Mouse (Mus musculus): ENCODE results near the gene Nfkb2. TPM values are rescaled to one million over a fixed set of nuclear protein-coding genes. Genes with fewer than 3 reads are reported as not detected.

Gene Nfkb2
- total RNA-seq, 1 experiment from 2014 or later: 42.4 TPM

- DNase-seq: no peak
Measured at GRCm38 (mm10) chr19:46322996-46323572, 19.0 kb downstream of the Nfkb2 start.

GRCm38 (mm10) chr19:46323716-46324115 is 19.6 kb downstream of the Nfkb2 start:
- DNase-seq: no peak

DNA sequence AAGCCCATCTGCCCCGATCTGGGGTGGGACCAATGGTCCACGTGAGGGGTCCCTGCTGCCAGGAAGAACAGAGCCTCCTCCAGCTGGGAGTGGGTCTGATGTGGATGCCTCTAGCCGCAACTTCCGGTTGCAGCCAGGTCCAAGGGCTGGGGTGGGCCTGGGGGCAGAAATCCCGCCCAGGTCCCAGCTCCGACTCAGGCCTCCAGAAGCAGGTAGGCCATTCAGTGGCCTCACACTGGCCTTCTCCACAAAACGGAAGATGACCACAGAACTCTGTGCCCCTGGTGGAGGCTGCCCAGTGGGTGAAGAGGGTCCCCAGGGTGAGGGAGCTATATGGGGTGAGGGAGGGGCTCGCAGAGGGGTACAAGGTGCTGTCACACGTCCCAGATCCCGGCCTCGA is 20.2 kb downstream of the Nfkb2 start:
- DNase-seq: no peak

DNA sequence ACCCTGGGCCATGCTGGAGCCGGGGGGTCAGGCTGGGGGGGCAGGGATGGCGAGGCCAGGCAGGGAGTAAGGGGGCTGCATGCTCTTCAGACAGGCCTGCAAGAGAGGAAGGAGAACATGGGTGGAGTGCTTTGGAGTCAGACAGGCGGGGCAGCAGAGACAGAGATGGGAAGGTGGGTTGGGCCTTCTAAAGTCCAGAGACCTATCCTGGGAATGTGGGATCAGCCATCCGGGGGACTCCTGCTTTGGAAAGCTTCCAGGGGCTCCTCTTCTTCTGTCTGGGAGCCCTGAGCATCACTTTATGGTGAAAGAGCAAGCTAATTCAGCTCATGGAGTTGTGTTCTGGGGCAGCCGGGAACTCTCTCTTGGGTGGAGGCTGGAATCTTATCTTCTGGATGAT is 20.8 kb downstream of the Nfkb2 start:
- DNase-seq: no peak

DNA sequence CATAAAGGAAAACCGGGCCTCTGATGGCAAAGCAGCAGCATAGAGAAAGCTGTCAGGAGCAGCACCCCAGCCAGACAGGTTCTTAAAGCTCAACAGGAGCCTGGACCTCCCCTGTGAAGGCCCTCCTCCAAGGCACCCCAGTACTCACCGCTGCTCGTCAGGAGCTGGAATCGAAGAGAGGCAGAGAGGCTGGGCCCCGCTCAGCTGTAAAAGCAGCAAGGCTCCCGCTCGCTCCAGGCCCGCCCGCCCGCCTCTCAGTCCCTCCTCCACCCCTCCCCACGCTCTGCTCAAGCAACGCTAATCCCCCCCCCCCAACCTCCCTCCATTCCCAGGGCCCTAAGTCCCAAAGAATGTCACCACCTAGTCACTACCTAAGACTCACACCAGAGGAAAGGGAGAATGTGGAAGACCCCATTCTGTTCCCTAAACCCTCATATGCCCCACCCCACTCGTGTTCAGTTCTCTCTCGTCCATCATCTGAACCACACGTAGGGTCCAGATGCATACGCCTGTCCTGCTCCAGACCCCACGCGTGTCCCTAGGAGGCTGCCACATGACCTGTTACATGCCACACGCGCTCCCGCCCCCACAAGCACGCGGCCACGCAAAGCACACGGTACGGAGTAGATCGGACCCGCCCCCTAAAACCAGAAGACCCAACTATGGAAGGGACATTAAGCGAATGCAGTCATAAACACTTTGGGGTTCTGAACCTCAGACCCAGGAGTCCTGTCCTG is 22.1 kb downstream of the Nfkb2 start:
- DNase-seq: no peak

DNA sequence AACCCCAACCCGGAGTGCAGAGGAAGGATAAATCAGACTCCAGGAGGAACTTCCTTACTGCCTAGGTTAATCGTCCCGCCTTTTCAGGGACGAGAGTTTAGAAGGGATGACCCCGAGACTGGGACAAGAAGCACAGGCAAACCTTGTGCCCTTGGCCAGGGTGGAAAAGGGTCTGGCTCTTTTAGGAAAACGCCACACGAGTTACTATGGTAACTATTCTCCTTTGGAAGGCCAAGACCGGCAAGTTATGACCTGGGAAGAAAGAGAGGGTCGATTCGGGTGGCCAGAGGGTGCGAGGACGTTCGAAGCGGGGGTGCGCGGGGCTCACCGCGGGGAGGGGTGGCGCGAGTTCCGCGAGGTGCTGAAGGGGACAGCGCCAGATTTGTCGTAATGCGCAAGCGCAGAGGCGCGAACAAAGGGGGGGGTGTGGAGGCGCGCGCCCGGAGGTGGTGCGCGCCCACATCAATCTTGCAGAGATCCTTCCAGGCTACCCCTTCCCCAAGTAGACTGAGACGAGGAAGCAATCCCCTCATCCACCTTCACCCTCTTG is 22.7 kb downstream of the Nfkb2 start, which contains the start of gene Psd:
TSS of gene Psd (minus strand) at position 401 of the 550 bp plus-strand sequence.
- DNase-seq: peak; percentile 74

- DNase-seq: no peak
Measured at GRCm38 (mm10) chr19:46327531-46328064, 23.5 kb downstream of the Nfkb2 start.

DNA sequence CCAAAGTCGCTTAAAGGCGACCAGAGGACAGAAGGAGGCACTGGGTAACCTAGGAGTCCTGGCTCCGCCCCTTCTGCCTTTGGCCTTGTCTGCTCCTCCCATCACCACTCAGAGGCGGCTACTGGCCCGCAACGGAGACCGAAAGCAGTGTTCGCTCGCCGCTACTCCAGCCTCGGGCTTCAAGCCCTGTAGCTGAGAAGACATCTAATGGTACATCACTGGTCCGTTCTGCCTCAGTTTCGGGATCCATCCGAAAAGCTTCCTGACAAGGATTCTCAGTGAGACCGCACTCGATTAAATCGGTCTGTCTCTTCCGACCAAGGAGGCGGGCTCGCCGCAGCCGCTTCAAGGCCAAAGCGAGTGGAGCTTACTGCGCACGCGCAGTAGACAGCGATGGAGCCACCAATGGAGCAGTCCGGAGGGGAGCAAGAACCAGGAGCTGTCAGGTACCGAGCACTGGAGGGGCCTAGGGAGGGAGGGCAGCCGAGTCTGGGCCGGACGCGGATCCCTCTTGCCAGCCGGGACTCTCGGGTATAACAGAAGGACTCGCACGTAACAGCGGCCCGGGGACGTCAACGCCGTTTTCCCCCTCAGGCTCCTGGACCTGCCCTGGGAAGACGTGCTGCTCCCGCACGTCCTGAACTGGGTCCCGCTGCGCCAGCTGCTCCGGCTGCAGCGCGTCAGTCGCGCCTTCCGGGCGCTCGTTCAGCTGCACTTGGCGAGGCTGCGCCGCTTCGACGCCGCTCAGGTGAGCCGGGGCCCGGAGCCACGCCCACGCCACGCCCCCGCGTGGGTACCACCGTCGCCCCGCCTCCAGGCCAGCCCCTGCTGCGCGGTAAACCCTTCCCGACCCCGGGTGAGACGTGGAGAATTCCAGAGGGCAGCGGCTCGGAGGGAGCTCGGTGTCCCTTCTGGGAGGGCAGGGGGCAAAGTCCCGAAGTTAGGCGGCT is 24.2 kb downstream of the Nfkb2 start, which contains the start of gene Fbxl15:
TSS of gene Fbxl15 (plus strand) at position 104 of the 950 bp plus-strand sequence.
- peak; percentile 92 for DNase-seq

DNA sequence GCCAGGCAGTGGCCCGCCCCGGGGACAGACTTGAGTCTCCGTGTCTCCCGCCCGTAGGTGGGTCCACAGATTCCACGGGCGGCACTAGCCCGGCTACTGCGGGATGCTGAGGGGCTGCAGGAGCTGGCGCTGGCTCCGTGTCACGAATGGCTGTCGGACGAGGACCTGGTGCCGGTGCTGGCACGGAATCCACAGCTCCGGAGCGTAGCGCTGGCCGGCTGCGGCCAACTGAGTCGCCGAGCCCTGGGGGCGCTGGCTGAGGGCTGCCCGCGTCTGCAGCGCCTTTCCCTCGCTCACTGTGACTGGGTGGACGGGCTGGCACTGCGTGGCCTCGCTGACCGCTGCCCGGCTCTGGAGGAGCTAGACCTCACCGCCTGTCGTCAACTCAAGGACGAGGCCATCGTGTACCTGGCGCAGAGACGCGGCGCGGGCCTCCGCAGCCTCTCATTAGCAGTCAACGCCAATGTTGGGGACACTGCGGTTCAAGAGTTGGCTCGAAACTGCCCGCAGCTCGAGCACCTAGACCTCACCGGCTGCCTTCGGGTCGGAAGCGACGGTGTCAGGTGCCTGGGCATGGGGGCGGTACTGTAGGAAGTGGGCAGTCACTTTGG is 25.0 kb downstream of the Nfkb2 start:
- peak; percentile 35 for DNase-seq

DNA sequence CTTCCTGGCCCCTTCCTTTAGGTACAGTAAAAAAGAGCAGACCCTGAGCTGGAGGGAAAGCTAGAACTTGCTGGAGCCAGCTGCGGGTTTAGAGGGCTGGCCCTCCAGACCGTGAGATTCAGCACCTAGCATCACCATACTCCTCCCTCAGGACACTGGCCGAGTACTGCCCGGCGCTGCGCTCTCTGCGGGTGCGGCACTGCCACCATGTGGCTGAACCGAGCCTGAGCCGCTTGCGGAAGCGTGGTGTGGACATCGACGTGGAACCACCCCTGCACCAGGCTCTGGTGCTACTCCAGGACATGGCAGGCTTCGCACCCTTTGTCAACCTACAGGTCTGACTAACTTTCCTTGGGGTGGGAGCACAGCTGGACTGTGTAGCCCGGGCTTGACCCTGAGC is 25.8 kb downstream of the Nfkb2 start:
- peak; percentile 87 for DNase-seq

- DNase-seq: no peak
Measured at GRCm38 (mm10) chr19:46330696-46331095, 26.6 kb downstream of the Nfkb2 start.

DNA sequence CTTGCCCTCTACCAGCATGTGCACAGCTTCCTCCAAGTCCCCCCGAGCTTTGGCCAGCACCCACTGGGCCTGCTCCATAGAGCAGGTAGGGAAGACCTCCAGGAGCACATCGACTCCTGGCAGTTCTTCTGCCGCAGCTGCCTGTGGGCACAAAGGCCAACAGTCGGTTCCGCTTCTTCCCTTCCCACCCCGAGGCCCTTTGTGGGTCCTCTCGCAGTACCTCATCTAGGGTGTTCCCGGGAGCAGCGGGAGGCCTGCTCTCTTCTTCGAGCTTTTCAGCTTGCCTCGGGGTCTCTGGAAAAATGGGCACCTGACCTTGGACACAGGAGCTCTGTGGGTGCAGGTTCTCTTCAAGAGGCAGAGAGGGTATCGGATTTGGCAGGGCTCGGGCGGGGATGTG is 27.2 kb downstream of the Nfkb2 start:
- no peak for DNase-seq

DNA sequence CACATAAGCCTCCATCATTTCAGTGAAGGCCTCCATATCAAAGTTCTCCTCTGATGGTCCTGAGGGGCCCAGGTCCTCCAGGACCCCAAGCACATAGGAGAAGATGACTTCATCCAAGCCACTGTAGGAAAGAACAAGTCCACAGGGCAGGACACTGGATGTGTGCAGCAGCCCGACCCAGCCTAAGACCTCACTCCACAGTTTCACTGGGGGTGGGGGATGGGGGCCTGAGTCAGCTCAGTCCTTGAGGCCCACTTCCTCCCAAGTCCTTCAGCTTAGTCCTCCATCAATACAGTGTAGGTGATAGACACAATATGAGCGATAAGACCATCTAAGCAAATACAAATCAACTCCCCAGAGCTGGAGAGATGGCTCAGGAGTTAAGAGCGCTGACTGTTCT is 27.8 kb downstream of the Nfkb2 start:
- DNase-seq: no peak

DNA sequence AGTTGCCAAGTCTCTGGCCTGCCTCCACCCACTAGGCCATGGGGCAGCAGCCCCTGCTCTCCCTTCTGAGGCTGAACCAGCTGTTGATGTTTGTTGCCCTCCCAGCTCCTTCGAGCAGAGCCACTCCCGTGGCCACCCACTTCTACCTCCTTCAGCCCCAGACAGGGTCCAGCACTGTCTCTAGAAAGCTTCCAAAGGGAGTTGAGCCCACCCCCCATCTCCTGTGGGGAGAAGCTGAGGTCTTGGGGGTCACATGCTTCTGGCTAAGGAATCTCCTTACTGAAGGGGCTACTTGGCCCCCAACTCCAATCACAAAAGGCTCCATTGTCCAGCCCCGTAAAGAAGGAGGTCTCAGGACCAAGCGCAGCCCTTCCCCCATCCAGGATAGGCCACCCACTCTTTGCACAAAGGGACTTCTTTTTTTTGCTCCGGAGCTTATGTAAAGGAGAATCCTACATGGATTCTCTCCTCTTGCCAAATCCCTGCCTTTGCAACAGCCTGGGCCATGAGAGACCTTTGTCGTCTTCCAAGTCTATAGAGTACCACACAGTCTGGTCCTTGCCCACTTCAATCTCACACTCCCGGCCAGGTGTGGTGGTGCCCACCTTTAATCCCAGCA is 28.7 kb downstream of the Nfkb2 start:
- DNase-seq: no peak

DNA sequence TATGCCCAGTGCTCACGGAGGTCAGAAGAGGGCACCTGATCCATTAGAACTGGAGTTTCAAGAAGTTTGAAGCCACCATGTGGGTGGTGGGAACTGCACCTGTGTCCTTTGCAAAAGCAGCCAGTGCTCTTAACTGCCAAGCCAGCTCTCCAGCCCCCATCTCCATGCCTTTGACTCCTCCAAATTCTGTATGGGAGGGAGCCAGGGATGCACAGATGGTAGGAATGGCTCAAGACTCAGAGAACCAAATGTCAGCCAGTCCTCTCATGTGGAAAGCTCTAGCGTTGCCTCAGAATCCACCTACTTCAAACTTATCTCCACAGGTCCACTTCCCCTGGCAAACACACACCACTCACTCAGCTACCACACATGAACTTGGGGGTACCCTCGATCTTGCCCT is 29.8 kb downstream of the Nfkb2 start:
- no peak for DNase-seq

DNA sequence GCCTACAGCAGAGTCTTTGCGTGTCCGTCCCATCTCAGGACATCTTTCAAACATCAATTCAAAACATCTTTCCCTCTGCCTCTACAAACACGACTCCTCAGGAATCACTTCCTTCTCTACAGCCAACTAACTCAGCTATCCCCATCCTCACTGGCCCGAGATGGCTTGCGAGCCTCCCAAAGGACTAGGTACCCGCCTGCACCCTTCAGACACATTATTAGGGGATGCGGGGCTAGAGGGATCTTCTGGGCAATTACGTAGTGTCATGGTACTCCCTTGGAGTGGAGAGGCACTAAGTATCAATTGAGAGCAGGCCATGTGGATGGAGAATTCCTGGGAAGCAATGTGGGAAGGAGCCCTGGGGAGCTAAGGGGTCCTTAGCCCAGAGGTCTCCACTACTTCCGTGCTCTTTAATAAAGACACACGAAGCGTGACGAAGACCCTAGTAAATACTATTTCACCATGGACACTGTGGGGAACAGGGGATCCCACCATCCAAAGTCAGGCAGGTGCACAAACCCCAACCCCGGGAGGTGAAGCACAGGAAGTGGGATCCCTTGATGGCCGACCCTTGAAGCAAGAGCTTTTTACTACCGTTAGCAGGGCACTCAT is 33.7 kb downstream of the Nfkb2 start:
- DNase-seq: no peak

DNA sequence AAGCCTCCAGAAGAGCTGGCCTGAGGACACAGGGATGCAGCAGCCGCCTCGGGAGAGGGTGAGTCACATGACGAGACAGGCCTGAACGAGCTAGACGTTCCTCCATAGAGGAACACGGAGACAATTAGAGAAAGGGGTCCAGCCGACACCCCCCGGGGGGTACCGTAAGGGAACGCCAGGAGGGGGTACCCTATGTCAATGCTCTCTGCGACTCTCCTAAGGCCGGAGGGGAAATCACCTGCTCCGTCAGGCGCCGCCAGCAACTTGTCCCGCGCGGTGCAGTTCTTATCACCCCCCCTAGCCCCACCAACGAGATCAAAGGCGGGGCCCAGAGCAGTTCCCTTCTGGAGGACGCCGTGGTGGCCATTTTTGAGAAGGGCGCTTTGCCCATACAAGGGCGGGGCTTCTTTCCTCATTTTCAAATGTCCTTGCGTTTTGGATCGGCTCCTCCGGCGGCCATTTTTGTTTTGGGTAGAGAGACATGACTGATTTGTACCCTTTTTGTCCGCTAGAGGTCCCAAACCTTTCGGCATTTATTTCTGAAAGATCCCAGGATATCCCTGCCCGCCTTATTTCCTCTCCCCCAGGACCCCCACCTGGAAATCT is 34.3 kb downstream of the Nfkb2 start, which contains the start of gene Cuedc2:
TSS of gene Cuedc2 (minus strand) at position 372 of the 606 bp plus-strand sequence.
- DNase-seq: peak; percentile 94

DNA sequence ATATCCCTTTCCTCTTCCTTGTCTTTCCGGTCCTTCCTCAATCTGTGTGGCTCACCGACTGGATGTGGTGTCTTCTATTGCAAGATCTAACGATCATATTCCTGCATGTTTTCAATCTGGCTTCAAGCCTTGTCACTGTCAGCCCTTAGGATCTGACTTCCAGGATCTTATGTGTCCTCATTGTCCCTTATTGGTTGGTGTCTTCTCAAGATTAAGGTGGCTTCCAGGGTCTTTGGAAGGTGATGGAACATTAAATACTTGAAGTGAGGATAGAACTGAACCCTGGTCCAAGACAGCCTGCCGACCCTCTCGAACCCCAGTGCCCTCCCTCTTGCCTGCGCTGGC is 34.8 kb downstream of the Nfkb2 start:
- DNase-seq: no peak

DNA sequence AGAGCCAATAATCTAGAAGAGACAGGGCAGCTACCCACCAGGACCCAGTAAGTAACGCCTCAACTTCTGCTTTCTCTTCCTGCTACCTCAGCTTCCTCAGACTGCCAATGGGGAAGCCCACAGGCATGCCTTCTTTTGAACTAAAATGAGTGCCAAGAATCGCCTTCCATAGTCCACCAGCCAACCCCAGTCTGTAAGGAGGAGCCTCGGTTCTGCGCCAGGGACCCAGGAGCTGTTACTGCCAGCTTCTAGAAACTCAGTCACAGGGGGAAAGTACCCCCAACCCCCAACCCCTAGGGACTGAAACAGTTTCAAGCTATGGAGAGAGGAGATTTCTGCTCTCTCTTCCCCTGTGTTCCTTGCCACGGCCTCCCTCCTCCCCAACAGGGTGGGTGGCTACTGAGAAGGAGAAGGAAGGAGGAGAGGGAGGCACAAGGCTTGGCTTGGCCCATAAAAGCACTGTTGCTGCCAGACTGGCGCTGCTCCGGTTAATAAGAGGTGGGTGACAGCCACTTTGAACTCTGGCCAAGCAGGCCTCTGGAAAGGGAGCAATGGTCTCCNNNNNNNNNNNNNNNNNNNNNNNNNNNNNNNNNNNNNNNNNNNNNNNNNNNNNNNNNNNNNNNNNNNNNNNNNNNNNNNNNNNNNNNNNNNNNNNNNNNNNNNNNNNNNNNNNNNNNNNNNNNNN is 35.3 kb downstream of the Nfkb2 start:
- no peak for DNase-seq
